Mouse (Mus musculus) heart, adult 2 months (tissue): ENCODE measurements around the gene Atl1.

ENCODE experiments used
- CTCF ChIP-seq: fragments of 200-600 bp; IDR thresholded peaks from 2 replicates; pipeline ENCODE4 v1.8.1; 2022; ENCODE audit warnings: antibody characterized with exemption, mild to moderate bottlenecking, moderate library complexity
- EP300 ChIP-seq: fragments of 200-500 bp; IDR thresholded peaks from 2 replicates; pipeline ENCODE4 v1.6.1; 2011; ENCODE audit warnings: low read depth, low read length, control low read depth; ENCODE audit not compliant: insufficient read depth
- POLR2A ChIP-seq: fragments of 200-500 bp; IDR thresholded peaks from 2 replicates; pipeline ENCODE4 v1.6.1; 2011; ENCODE audit warnings: mild to moderate bottlenecking, low read depth, low read length, control low read depth; ENCODE audit not compliant: insufficient read depth

DNA sequence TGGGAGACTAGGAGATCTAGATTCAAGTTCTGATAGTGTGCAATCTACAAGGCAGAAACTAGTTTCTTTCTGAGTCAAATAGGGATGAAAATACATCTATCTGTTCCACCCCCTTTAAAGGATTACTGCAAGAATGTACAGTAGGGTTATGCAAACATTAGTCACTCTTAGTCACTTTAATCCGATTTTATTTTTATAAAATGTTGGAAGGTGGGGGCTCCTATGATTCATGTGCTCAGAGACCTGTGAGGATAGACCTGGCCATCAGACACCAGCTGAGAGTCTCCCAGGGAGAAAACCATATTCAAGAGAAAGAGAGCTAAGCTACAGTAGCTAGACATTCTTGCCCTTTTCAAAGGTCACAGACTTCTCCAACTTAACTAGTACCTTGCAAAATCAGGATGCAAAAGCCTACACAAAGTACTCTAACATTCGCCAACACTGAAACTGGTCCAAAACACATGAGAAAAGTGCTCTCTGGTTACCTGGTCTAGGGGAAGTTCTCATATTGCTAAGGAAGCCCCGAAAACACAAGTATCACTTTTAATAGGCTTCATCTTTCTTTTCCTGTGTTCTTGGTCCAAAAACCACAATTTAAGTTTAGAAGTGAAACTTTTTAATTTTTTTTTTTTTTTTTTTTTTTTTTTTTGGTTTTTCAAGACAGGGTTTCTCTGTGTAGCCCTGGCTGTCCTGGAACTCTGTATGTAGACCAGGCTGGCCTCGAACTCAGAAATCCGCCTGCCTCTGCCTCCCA, 7.1 kb upstream of the Atl1 start:
- no peak for TF ChIP-seq CTCF
- TF ChIP-seq EP300, result no peak
- TF ChIP-seq POLR2A, result no peak
